Mouse (Mus musculus) heart, embryonic 12.5 days (tissue): Measurements from ENCODE around the gene Nifk. TPM values are rescaled to one million over a fixed set of nuclear protein-coding genes. Genes with fewer than 3 reads are reported as not detected.

ENCODE experiments used
- polyA plus RNA-seq: library from polyadenylated mRNA; unstranded; fragments of >200 nt; fragmentation: Nextera tagmentation; extraction: Ambion mirVana; gene quantifications from 2 replicates; pipeline ENCODE4 v1.2.1, GENCODE M21; 2016

The Nifk gene
- polyA plus RNA-seq, 1 experiment from 2014 or later: 53.0 TPM

Other genes with a start within 250 kb of the Nifk start
- gene Gm29106, start 145.3 kb upstream of the Nifk start, polyA plus RNA-seq: 0.10 TPM in 1 of 2 replicates, not detected in the other
- gene Tsn, start 10.1 kb upstream of the Nifk start, polyA plus RNA-seq: 212 and 218 TPM in 2 replicates
- 115 and 127 TPM in 2 replicates for gene Clasp1, start 67.2 kb downstream of the Nifk start, polyA plus RNA-seq